Mouse (Mus musculus): Measurements from ENCODE around the gene Slc44a5. TPM values are rescaled to one million over a fixed set of nuclear protein-coding genes. Genes with fewer than 3 reads are reported as not detected.

Gene Slc44a5
- polyA plus RNA-seq, 1 experiment: 0.11 TPM

DNA sequence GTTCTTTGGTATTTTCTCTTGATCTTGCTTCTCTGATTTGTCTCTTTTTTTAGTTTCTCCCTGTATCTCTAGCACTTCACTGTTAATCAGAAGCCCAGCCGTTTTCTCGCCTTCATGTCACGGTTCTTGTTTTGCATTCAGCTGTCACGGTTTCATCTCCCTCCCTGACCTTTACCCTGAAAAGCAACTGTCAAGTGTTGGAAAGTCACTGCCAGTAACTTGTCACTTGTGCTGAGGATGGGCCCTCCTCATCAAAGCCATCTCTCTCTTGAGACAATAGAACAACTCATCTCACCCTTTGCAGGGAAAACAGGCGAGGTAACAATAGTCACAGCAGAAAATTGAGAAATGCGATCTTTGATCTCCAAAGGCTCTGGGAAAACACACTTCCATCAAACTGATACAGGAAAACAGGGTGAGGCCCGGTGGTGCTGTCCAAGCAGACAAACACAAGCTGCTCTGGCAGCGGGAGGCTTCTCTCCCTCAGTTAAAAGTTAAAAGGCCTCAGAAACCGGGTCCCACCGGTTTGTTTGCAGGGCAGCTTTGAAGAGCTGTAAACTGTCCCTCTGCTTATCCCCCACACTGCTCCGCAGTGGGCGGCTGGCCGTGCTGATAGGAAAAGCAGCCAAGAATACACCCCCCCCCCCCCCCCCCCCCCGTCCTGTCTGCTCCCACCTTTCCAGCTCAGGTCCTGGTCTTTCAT is 219.2 kb downstream of the Slc44a5 start:
- Histone ChIP-seq H3K27ac (ENCODE audit: insufficient read depth, low read length) (no peak overlapping the region), H3K27me3 (ENCODE audit: control insufficient read depth, insufficient read depth, low read length) (no peaks in the 10 kb centered on the region), H3K4me1 (ENCODE audit: control insufficient read depth, insufficient read depth, insufficient read length) (no peaks in the 10 kb centered on the region), H3K4me3 (ENCODE audit: extremely low read depth, insufficient read depth, insufficient read length) (no peak overlapping the region), H3K36me3 (ENCODE audit: control insufficient read depth, insufficient read depth, low read length) (no peaks in the 10 kb centered on the region)
- no peak for DNase-seq (ENCODE audit: low read depth in 1 of 2, low spot score in 2 of 2)
- TF ChIP-seq CTCF (IDR thresholded peaks at IDR 0.05; ENCODE audit: extremely low read depth, insufficient read depth, insufficient read length, insufficient replicate concordance): no peak
- no peak for TF ChIP-seq POLR2A (IDR thresholded peaks at IDR 0.05; ENCODE audit: low read depth, low read length)
- 61% methylated on average over 14 of the region's 14 CpGs for whole genome bisulfite sequencing

- no peak for DNase-seq (ENCODE audit: low read depth in 1 of 2, low spot score in 2 of 2)
- Histone ChIP-seq H3K27me3 (ENCODE audit: control insufficient read depth, insufficient read depth, low read length) (no peaks in the 10 kb centered on the region), H3K4me3 (ENCODE audit: extremely low read depth, insufficient read depth, insufficient read length) (no peak overlapping the region), H3K36me3 (ENCODE audit: control insufficient read depth, insufficient read depth, low read length) (no peaks in the 10 kb centered on the region), H3K4me1 (ENCODE audit: control insufficient read depth, insufficient read depth, insufficient read length) (no peaks in the 10 kb centered on the region), H3K27ac (ENCODE audit: insufficient read depth, low read length) (no peak overlapping the region)
- TF ChIP-seq POLR2A (IDR thresholded peaks at IDR 0.05; ENCODE audit: low read depth, low read length): no peak
- 76% methylated on average over 10 of the region's 10 CpGs for WGBS
These were observed 220.1 kb downstream of the Slc44a5 start for GRCm38 (mm10) chr3:154193189-154193840.

DNA sequence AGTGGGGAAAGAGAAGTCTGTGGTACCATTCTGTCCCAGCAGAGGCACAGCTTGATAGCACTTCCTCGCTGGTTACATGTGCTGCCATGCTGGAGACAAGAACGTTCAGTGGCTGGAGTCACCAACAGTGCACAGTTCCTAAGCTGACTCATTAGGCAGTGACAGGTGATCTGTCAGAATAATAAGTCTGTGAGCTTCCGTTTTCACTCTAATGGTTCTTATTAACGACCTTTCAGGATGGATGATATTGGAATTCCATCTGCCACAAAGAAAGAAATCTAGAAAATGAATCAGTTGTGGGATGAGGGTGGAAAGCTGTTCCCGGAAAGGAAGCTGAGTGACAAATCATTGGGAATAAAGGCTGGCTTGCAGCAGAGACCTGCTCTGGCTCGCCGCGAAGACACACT is 227.2 kb downstream of the Slc44a5 start:
- Histone ChIP-seq H3K4me3 (ENCODE audit: extremely low read depth, insufficient read depth, insufficient read length) (no peak overlapping the region), H3K36me3 (ENCODE audit: control insufficient read depth, insufficient read depth, low read length) (no peaks in the 10 kb centered on the region), H3K4me1 (ENCODE audit: control insufficient read depth, insufficient read depth, insufficient read length) (no peaks in the 10 kb centered on the region), H3K27me3 (ENCODE audit: control insufficient read depth, insufficient read depth, low read length) (no peaks in the 10 kb centered on the region), H3K27ac (ENCODE audit: insufficient read depth, low read length) (no peak overlapping the region)
- DNase-seq (ENCODE audit: low read depth in 1 of 2, low spot score in 2 of 2): no peak
- 63% methylated on average over 8 of the region's 8 CpGs for WGBS
- no peak for TF ChIP-seq POLR2A (IDR thresholded peaks at IDR 0.05; ENCODE audit: low read depth, low read length)
- TF ChIP-seq CTCF (IDR thresholded peaks at IDR 0.05; ENCODE audit: extremely low read depth, insufficient read depth, insufficient read length, insufficient replicate concordance): no peak

- 90% methylated on average over 12 of the region's 12 CpGs for WGBS
- H3K4me1 ChIP-seq (ENCODE audit: control insufficient read depth, insufficient read depth, insufficient read length): no peaks in the 10 kb centered on the region
- no peak overlapping the region for H3K27ac ChIP-seq (ENCODE audit: insufficient read depth, low read length)
- no peak for TF ChIP-seq CTCF (IDR thresholded peaks at IDR 0.05; ENCODE audit: extremely low read depth, insufficient read depth, insufficient read length, insufficient replicate concordance)
- TF ChIP-seq POLR2A (IDR thresholded peaks at IDR 0.05; ENCODE audit: low read depth, low read length): no peak
- H3K27me3 ChIP-seq (ENCODE audit: control insufficient read depth, insufficient read depth, low read length): no peaks in the 10 kb centered on the region
- no peak for DNase-seq (ENCODE audit: low read depth in 1 of 2, low spot score in 2 of 2)
- H3K36me3 ChIP-seq (ENCODE audit: control insufficient read depth, insufficient read depth, low read length): no peaks in the 10 kb centered on the region
- no peak overlapping the region for H3K4me3 ChIP-seq (ENCODE audit: extremely low read depth, insufficient read depth, insufficient read length)
These were observed 228.6 kb downstream of the Slc44a5 start for GRCm38 (mm10) chr3:154201796-154202195.

- 88% methylated on average over 13 of the region's 13 CpGs for WGBS
- H3K4me1 ChIP-seq (ENCODE audit: control insufficient read depth, insufficient read depth, insufficient read length): no peaks in the 10 kb centered on the region
- no peaks in the 10 kb centered on the region for H3K27me3 ChIP-seq (ENCODE audit: control insufficient read depth, insufficient read depth, low read length)
- no peak for DNase-seq (ENCODE audit: low read depth in 1 of 2, low spot score in 2 of 2)
- no peak overlapping the region for H3K27ac ChIP-seq (ENCODE audit: insufficient read depth, low read length)
- no peaks in the 10 kb centered on the region for H3K36me3 ChIP-seq (ENCODE audit: control insufficient read depth, insufficient read depth, low read length)
- H3K4me3 ChIP-seq (ENCODE audit: extremely low read depth, insufficient read depth, insufficient read length): no peak overlapping the region
- no peak for TF ChIP-seq CTCF (IDR thresholded peaks at IDR 0.05; ENCODE audit: extremely low read depth, insufficient read depth, insufficient read length, insufficient replicate concordance)
- TF ChIP-seq POLR2A (IDR thresholded peaks at IDR 0.05; ENCODE audit: low read depth, low read length): no peak
These were observed 229.1 kb downstream of the Slc44a5 start for GRCm38 (mm10) chr3:154202383-154202782.

DNA sequence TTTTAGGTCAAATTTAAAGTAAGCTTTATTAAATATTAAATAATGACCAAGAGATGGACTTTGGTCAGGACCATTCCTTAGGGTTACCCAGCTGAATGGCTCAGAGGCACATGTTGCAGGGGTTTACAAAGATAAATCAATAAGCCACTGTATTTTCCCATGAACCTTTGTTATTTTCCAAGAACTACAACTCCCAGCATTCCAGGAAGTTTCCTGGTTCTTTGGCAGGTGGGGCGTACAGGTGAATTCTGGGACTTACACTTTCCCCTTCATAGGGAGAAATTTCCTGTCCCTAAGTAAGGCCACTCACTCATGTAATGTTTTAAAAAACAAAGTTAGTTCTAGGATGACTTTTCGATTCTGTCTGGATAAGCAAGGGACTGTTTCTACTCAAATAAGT is 235.2 kb downstream of the Slc44a5 start:
- 91% methylated on average over 2 of the region's 2 CpGs for WGBS
- no peak for TF ChIP-seq POLR2A (IDR thresholded peaks at IDR 0.05; ENCODE audit: low read depth, low read length)
- no peak for TF ChIP-seq CTCF (IDR thresholded peaks at IDR 0.05; ENCODE audit: extremely low read depth, insufficient read depth, insufficient read length, insufficient replicate concordance)
- H3K36me3 ChIP-seq (ENCODE audit: control insufficient read depth, insufficient read depth, low read length): no peaks in the 10 kb centered on the region
- no peaks in the 10 kb centered on the region for H3K4me1 ChIP-seq (ENCODE audit: control insufficient read depth, insufficient read depth, insufficient read length)
- DNase-seq (ENCODE audit: low read depth in 1 of 2, low spot score in 2 of 2): no peak
- no peak overlapping the region for H3K4me3 ChIP-seq (ENCODE audit: extremely low read depth, insufficient read depth, insufficient read length)
- no peaks in the 10 kb centered on the region for H3K27me3 ChIP-seq (ENCODE audit: control insufficient read depth, insufficient read depth, low read length)
- H3K27ac ChIP-seq (ENCODE audit: insufficient read depth, low read length): no peak overlapping the region

- DNase-seq (ENCODE audit: low read depth in 1 of 2, low spot score in 2 of 2): no peak
- no peaks in the 10 kb centered on the region for H3K36me3 ChIP-seq (ENCODE audit: control insufficient read depth, insufficient read depth, low read length)
- no peak overlapping the region for H3K4me3 ChIP-seq (ENCODE audit: extremely low read depth, insufficient read depth, insufficient read length)
- no peaks in the 10 kb centered on the region for H3K27me3 ChIP-seq (ENCODE audit: control insufficient read depth, insufficient read depth, low read length)
- TF ChIP-seq CTCF (IDR thresholded peaks at IDR 0.05; ENCODE audit: extremely low read depth, insufficient read depth, insufficient read length, insufficient replicate concordance) (no peak), POLR2A (IDR thresholded peaks at IDR 0.05; ENCODE audit: low read depth, low read length) (no peak)
- 61% methylated on average over 4 of the region's 4 CpGs for WGBS
- H3K4me1 ChIP-seq (ENCODE audit: control insufficient read depth, insufficient read depth, insufficient read length): no peaks in the 10 kb centered on the region
- no peak overlapping the region for H3K27ac ChIP-seq (ENCODE audit: insufficient read depth, low read length)
These were observed 236.0 kb downstream of the Slc44a5 start for GRCm38 (mm10) chr3:154209201-154209754.

Measured in spleen, adult 2 months (tissue).